Mouse (Mus musculus) urinary bladder, postnatal 36 days (tissue): ENCODE results near the gene Taar4.
A peak's percentile ranks its signal among the peaks of the same experiment; 100 is the strongest.

Experiments
- DNase-seq, 2 experiments: peaks; one replicate each; pipeline ENCODE4 v3.0.0; 2022; ENCODE audit warnings: low spot score in 2 of 2, mixed read lengths in 1 of 2

Gene Taar4

GRCm38 (mm10) chr10:23960444-23960915, at the start of gene Taar4:
TSS of gene Taar4 (plus strand) at chr10:23960494.
- DNase-seq, result no peak

GRCm38 (mm10) chr10:23920056-23920455, 40.2 kb upstream of the Taar4 start, which contains the start of gene Taar1:
TSS of gene Taar1 (plus strand) at chr10:23920356.
- DNase-seq, result no peak

- DNase-seq, result no peak
Measured at GRCm38 (mm10) chr10:23922468-23922867, 37.8 kb upstream of the Taar4 start.

GRCm38 (mm10) chr10:23923941-23924340, 36.4 kb upstream of the Taar4 start:
- no peak for DNase-seq

- DNase-seq, result no peak
Measured at GRCm38 (mm10) chr10:23937613-23938012, 22.7 kb upstream of the Taar4 start.

- no peak for DNase-seq
Measured at GRCm38 (mm10) chr10:23938312-23938711, 22.0 kb upstream of the Taar4 start, which contains the start of gene Taar2. TSS of gene Taar2 (plus strand) at chr10:23938572.

GRCm38 (mm10) chr10:23942465-23942864, 17.8 kb upstream of the Taar4 start:
- no peak for DNase-seq

GRCm38 (mm10) chr10:23948026-23948425, 12.3 kb upstream of the Taar4 start:
- DNase-seq, result no peak

GRCm38 (mm10) chr10:23949508-23950005, 10.7 kb upstream of the Taar4 start, which contains the start of gene Taar3:
TSS of gene Taar3 (plus strand) at chr10:23949558.
- DNase-seq, result no peak

- no peak for DNase-seq
Measured at GRCm38 (mm10) chr10:23951714-23952113, 8.6 kb upstream of the Taar4 start.

GRCm38 (mm10) chr10:23959071-23959470, 1.2 kb upstream of the Taar4 start:
- DNase-seq, result peak; percentile 32 to 36

GRCm38 (mm10) chr10:23963444-23963843, 3.1 kb downstream of the Taar4 start:
- DNase-seq, result no peak

GRCm38 (mm10) chr10:23964921-23965610, 4.8 kb downstream of the Taar4 start:
- no peak for DNase-seq

GRCm38 (mm10) chr10:23970656-23971165, 10.4 kb downstream of the Taar4 start, which contains the start of gene Taar5:
TSS of gene Taar5 (plus strand) at chr10:23970706.
- no peak for DNase-seq

GRCm38 (mm10) chr10:23971256-23971655, 11.0 kb downstream of the Taar4 start:
- no peak for DNase-seq

- no peak for DNase-seq
Measured at GRCm38 (mm10) chr10:23977958-23978357, 17.7 kb downstream of the Taar4 start.

GRCm38 (mm10) chr10:23978901-23979705, 18.8 kb downstream of the Taar4 start:
- peak; percentile 49 to 61 for DNase-seq

GRCm38 (mm10) chr10:23985546-23985945, 25.3 kb downstream of the Taar4 start, which contains the start of gene Taar6:
TSS of gene Taar6 (minus strand) at chr10:23985646.
- no peak for DNase-seq

- DNase-seq, result no peak
Measured at GRCm38 (mm10) chr10:23986419-23986818, 26.1 kb downstream of the Taar4 start.

GRCm38 (mm10) chr10:23993381-23993780, 33.1 kb downstream of the Taar4 start, which contains the start of gene Taar7a:
TSS of gene Taar7a (minus strand) at chr10:23993481.
- DNase-seq, result no peak

- DNase-seq, result no peak
Measured at GRCm38 (mm10) chr10:23999639-24000038, 39.3 kb downstream of the Taar4 start, which contains the start of gene Taar7b. TSS of gene Taar7b (plus strand) at chr10:23999939.

GRCm38 (mm10) chr10:24006442-24006841, 46.1 kb downstream of the Taar4 start:
- DNase-seq, result no peak
